Mouse (Mus musculus): ENCODE results near the gene Ssbp4. TPM values are rescaled to one million over a fixed set of nuclear protein-coding genes. Genes with fewer than 3 reads are reported as not detected.

The Ssbp4 gene
- polyA plus RNA-seq, 1 experiment from 2014 or later: 63.2 TPM

DNA sequence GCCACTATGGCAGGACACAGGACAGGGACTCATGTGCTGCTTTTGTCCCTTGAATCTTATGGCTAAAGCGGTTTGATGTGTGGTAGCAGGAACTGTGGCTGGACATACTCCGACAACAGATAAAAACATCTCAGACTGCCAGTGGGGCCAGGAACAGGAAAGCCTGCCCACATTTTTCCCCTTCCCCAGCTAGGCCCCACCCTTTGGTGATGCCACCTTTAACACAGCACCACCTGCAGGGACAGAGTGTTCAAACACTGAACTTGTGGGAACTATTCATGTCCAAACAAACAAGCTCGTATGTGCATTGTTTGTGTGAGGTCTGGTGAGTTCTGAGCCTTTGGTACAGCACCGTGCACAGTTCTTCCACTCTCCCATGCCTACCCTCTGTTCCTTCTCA, 50.3 kb downstream of the Ssbp4 start:
- Histone ChIP-seq H3K27me3 (replicated peaks; ENCODE audit: control insufficient read depth, insufficient read depth, low read length) (no peaks in the 10 kb centered on the region), H3K4me3 (ENCODE audit: low read length) (no peak overlapping the region), H3K4me2 (ENCODE audit: low read depth, low read length) (no peak overlapping the region), H3K9me3 (ENCODE audit: control insufficient read depth, low read length) (no peaks in the 10 kb centered on the region), H3K4me1 (ENCODE audit: control insufficient read depth, insufficient read depth, low read length) (peaks cover 36% of the 10 kb centered on the region), H3K27ac (ENCODE audit: low read length) (no peak overlapping the region), H3K36me3 (ENCODE audit: control insufficient read depth, insufficient read depth, low read length) (no peaks in the 10 kb centered on the region), H3K9ac (ENCODE audit: low read depth, low read length) (no peak overlapping the region)
- 65% methylated on average over 4 of the region's 4 CpGs for WGBS
- ATAC-seq: no peak

DNA sequence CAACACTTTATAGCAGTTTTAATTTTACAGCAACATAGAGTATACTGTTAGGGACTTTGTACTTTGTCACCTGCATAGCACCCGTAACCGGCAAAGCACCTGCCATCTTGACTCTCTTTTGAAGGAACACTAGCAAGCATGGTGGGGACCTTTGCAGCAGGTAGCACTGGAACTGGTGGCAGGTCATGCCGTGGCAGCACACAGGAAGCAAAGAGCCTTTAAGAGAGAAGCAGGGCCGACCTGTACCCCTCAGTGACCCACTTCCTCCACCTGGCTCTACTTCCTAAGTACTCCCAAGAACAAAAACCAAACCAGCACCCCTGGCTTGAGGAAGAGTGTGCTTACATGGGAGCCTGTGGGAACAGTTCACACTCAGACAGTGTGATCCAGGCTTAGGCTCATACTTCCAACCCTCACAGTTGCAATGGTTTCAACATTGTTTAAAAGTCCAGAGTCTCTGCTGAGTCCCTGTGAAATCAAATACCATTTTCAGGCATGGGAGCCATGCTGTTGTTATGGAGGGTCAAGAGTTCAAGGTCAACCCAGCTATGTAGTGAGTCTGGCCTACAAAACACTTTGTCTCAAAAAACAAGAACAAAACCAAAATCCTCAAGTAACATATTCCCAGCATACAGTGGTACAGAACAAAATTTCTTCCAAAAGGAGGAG, 53.5 kb downstream of the Ssbp4 start:
- no peak overlapping the region for H3K4me2 ChIP-seq (ENCODE audit: low read depth, low read length)
- H3K36me3 ChIP-seq (ENCODE audit: control insufficient read depth, insufficient read depth, low read length): no peaks in the 10 kb centered on the region
- no peak overlapping the region for H3K4me3 ChIP-seq (ENCODE audit: low read length)
- peak; percentile 23; the same call in 1 of the 2 replicates for ATAC-seq
- H3K9me3 ChIP-seq (ENCODE audit: control insufficient read depth, low read length): no peaks in the 10 kb centered on the region
- peaks cover 26% of the 10 kb centered on the region for H3K4me1 ChIP-seq (ENCODE audit: control insufficient read depth, insufficient read depth, low read length)
- no peak overlapping the region for H3K9ac ChIP-seq (ENCODE audit: low read depth, low read length)
- no peaks in the 10 kb centered on the region for H3K27me3 ChIP-seq (replicated peaks; ENCODE audit: control insufficient read depth, insufficient read depth, low read length)
- 0 out of 2 replicates have a peak overlapping the region, but pooled peaks have one; percentile 10 for H3K27ac ChIP-seq (ENCODE audit: low read length)
- WGBS: 73% methylated on average over 4 of the region's 4 CpGs

DNA sequence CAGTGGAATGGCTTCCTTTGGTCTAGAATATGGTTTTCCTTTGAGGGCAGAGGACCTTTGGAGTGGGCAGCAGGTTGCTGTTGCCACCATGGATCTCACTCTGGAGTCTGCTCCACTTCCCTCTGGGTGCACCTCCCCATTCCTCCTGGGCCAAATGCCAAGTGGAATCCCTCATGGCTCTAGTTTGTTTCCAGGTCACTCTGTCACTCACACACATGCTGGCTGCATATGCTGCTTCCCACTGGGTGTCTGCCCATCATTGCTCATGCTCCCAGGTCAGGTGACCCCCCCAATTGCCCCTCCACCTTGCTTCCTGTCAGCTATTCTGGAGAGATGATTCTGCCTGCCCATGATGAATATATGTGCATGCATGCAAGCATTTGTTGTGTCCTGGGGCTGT, 54.9 kb downstream of the Ssbp4 start:
- H3K9me3 ChIP-seq (ENCODE audit: control insufficient read depth, low read length): no peaks in the 10 kb centered on the region
- H3K4me1 ChIP-seq (ENCODE audit: control insufficient read depth, insufficient read depth, low read length): peaks cover 21% of the 10 kb centered on the region
- 0 out of 2 replicates have a peak overlapping the region, but pooled peaks have one; percentile 16 for H3K27ac ChIP-seq (ENCODE audit: low read length)
- H3K4me3 ChIP-seq (ENCODE audit: low read length): no peak overlapping the region
- H3K9ac ChIP-seq (ENCODE audit: low read depth, low read length): no peak overlapping the region
- no peak for ATAC-seq
- H3K27me3 ChIP-seq (replicated peaks; ENCODE audit: control insufficient read depth, insufficient read depth, low read length): no peaks in the 10 kb centered on the region
- no peak overlapping the region for H3K4me2 ChIP-seq (ENCODE audit: low read depth, low read length)
- H3K36me3 ChIP-seq (ENCODE audit: control insufficient read depth, insufficient read depth, low read length): no peaks in the 10 kb centered on the region

DNA sequence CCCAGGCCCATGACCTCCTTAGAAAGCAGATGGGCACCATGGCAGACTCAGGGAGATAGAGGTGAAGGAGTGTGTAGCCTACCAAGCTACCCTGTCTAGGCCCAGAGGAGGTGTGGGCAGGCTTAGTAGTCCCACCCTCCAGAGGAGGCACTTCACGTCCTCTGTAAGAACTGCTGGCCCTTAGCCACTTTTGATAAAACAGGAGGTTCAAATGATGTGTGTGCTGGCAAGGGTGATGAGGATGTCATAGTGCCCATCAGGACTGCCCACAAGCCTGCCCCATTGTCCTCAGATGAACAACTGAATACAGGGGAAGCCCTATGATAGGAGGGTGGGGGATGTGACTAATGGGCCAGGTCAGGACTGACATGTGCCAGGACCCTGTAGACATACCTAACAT, 55.8 kb downstream of the Ssbp4 start:
- H3K9ac ChIP-seq (ENCODE audit: low read depth, low read length): no peak overlapping the region
- peaks cover 24% of the 10 kb centered on the region for H3K4me1 ChIP-seq (ENCODE audit: control insufficient read depth, insufficient read depth, low read length)
- H3K27ac ChIP-seq (ENCODE audit: low read length): no peak overlapping the region
- H3K36me3 ChIP-seq (ENCODE audit: control insufficient read depth, insufficient read depth, low read length): no peaks in the 10 kb centered on the region
- no peak for ATAC-seq
- no peak overlapping the region for H3K4me3 ChIP-seq (ENCODE audit: low read length)
- WGBS: 31% methylated on average over 1 of the region's 1 CpGs
- H3K27me3 ChIP-seq (replicated peaks; ENCODE audit: control insufficient read depth, insufficient read depth, low read length): no peaks in the 10 kb centered on the region
- no peaks in the 10 kb centered on the region for H3K9me3 ChIP-seq (ENCODE audit: control insufficient read depth, low read length)
- no peak overlapping the region for H3K4me2 ChIP-seq (ENCODE audit: low read depth, low read length)

DNA sequence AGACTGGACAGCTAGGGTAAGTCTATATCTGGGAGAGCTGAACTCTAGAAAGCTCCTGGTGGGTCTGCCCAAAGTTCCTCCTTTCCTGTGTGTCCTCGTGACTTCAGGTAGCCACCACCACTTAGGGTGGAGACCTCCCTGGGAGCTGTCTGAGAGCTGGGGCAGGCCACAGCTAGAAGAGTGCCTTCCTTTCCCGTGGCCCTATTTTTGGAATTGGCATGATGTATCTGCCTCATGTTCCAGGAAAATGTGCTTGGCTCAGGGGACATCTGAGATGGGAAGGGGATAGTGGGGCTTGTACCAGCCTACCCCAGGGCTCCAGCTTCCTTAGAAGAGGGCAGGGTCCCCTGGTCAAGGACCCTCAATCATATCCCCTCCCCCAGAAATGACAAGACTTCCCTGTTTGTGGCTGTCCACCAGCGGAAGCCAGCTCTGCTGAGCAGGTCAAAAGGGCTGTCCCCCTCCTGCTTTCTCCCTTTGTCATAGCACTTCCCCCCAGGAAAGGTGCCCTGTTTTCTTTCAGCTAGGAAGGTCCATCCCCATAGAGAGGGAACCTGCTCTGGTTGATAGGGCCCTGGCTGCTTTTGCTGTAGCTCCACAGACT, 57.0 kb downstream of the Ssbp4 start:
- H3K36me3 ChIP-seq (ENCODE audit: control insufficient read depth, insufficient read depth, low read length): no peaks in the 10 kb centered on the region
- peaks cover 27% of the 10 kb centered on the region for H3K4me1 ChIP-seq (ENCODE audit: control insufficient read depth, insufficient read depth, low read length)
- no peak overlapping the region for H3K4me2 ChIP-seq (ENCODE audit: low read depth, low read length)
- no peak overlapping the region for H3K4me3 ChIP-seq (ENCODE audit: low read length)
- H3K27me3 ChIP-seq (replicated peaks; ENCODE audit: control insufficient read depth, insufficient read depth, low read length): no peaks in the 10 kb centered on the region
- no peak overlapping the region for H3K9ac ChIP-seq (ENCODE audit: low read depth, low read length)
- H3K9me3 ChIP-seq (ENCODE audit: control insufficient read depth, low read length): no peaks in the 10 kb centered on the region
- WGBS: 69% methylated on average over 3 of the region's 3 CpGs
- ATAC-seq: no peak
- no peak overlapping the region for H3K27ac ChIP-seq (ENCODE audit: low read length)

DNA sequence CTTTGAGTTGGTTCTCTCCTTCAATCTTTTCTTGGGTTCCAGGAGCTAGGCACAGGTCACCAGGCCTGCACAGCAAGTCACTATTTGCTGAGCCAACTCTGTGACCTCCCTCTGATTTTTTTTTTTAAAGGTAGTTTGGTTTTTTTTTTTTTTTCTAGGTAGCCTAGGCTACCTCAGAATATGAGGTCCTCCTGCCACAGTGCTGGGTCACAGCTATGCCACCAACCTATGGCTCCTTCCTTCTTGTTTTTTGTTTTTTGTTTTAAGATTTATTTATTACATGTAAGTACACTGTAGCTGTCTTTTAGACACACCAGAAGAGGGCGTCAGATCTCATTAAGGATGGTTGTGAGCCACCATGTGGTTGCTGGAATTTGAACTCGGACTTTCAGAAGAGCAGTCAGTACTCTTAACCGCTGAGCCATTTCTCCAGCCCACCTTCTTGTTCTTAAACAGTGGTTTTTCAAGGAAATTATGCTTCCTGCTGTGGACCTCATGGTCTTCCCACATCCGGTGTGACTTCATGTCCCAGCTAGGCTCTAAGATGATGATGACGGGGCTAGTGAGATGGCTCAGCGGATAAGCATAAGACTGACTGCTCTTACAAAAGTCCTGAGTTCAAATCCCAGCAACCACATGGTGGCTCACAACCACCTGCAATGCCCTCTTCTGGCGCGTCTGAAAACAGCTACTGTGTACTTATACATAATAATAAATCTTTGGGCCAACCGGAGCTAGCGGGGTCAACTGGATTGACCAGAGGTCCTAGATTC, 59.1 kb downstream of the Ssbp4 start:
- no peaks in the 10 kb centered on the region for H3K27me3 ChIP-seq (replicated peaks; ENCODE audit: control insufficient read depth, insufficient read depth, low read length)
- no peak overlapping the region for H3K4me2 ChIP-seq (ENCODE audit: low read depth, low read length)
- H3K4me1 ChIP-seq (ENCODE audit: control insufficient read depth, insufficient read depth, low read length): peaks cover 22% of the 10 kb centered on the region
- 91% methylated on average over 10 of the region's 10 CpGs for WGBS
- H3K9ac ChIP-seq (ENCODE audit: low read depth, low read length): no peak overlapping the region
- no peaks in the 10 kb centered on the region for H3K36me3 ChIP-seq (ENCODE audit: control insufficient read depth, insufficient read depth, low read length)
- no peak overlapping the region for H3K27ac ChIP-seq (ENCODE audit: low read length)
- H3K4me3 ChIP-seq (ENCODE audit: low read length): no peak overlapping the region
- no peaks in the 10 kb centered on the region for H3K9me3 ChIP-seq (ENCODE audit: control insufficient read depth, low read length)
- no peak for ATAC-seq

DNA sequence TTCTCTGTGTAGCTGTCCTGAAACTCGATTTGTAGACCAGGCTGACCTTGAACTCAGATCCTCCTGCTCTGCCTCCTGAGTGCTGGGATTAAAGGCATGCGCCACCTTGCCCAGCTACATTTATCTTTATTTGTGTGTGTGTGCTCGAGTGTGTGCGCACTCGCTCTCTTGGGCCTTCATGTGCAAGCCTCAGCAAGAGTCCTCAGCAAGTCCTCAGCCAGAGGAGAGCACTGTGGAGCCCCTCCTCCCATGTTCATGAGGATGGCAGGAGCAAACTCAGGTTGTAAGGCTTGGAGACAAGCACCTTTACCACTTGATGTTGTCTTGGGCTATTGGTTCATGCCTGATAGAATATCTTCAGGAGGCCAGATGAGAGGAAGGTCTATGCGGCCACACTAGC, 60.9 kb downstream of the Ssbp4 start:
- 85% methylated on average over 6 of the region's 6 CpGs for WGBS
- no peak overlapping the region for H3K4me3 ChIP-seq (ENCODE audit: low read length)
- no peak overlapping the region for H3K27ac ChIP-seq (ENCODE audit: low read length)
- no peak overlapping the region for H3K4me2 ChIP-seq (ENCODE audit: low read depth, low read length)
- peaks cover 23% of the 10 kb centered on the region for H3K4me1 ChIP-seq (ENCODE audit: control insufficient read depth, insufficient read depth, low read length)
- no peak overlapping the region for H3K9ac ChIP-seq (ENCODE audit: low read depth, low read length)
- ATAC-seq: no peak
- H3K9me3 ChIP-seq (ENCODE audit: control insufficient read depth, low read length): no peaks in the 10 kb centered on the region
- no peaks in the 10 kb centered on the region for H3K36me3 ChIP-seq (ENCODE audit: control insufficient read depth, insufficient read depth, low read length)
- H3K27me3 ChIP-seq (replicated peaks; ENCODE audit: control insufficient read depth, insufficient read depth, low read length): no peaks in the 10 kb centered on the region

Other genes starting within 250 kb of the Ssbp4 start
- 0.39 and 0.51 TPM in 2 replicates for gene Comp, start 235.3 kb downstream of the Ssbp4 start, polyA plus RNA-seq (2015; fragmentation: Nextera tagmentation; extraction: Ambion mirVana)
- 12.9 and 16.4 TPM in 2 replicates for gene Crtc1, start 169.3 kb downstream of the Ssbp4 start, polyA plus RNA-seq (2015; fragmentation: Nextera tagmentation; extraction: Ambion mirVana)
- gene Klhl26, start 131.9 kb downstream of the Ssbp4 start, polyA plus RNA-seq (2015; fragmentation: Nextera tagmentation; extraction: Ambion mirVana): 21.2 and 21.5 TPM in 2 replicates
- gene Tmem59l, start 121.5 kb downstream of the Ssbp4 start, polyA plus RNA-seq (2015; fragmentation: Nextera tagmentation; extraction: Ambion mirVana): 2.9 and 3.3 TPM in 2 replicates
- gene Crlf1, start 115.7 kb downstream of the Ssbp4 start, polyA plus RNA-seq (2015; fragmentation: Nextera tagmentation; extraction: Ambion mirVana): 1.6 and 1.7 TPM in 2 replicates
- gene Rex1bd, start 102.1 kb downstream of the Ssbp4 start, polyA plus RNA-seq (2015; fragmentation: Nextera tagmentation; extraction: Ambion mirVana): 130 and 137 TPM in 2 replicates
- gene Uba52, start 98.1 kb downstream of the Ssbp4 start, polyA plus RNA-seq (2015; fragmentation: Nextera tagmentation; extraction: Ambion mirVana): 991 TPM in 2 replicates
- gene Fkbp8, start 81.1 kb downstream of the Ssbp4 start, polyA plus RNA-seq (2015; fragmentation: Nextera tagmentation; extraction: Ambion mirVana): 320 and 328 TPM in 2 replicates
- gene Kxd1, start 80.9 kb downstream of the Ssbp4 start, polyA plus RNA-seq (2015; fragmentation: Nextera tagmentation; extraction: Ambion mirVana): 65.3 and 67.3 TPM in 2 replicates
- gene Ell, start 69.4 kb downstream of the Ssbp4 start, polyA plus RNA-seq (2015; fragmentation: Nextera tagmentation; extraction: Ambion mirVana): 16.6 and 17.7 TPM in 2 replicates
- 105 and 121 TPM in 2 replicates for gene Isyna1, start 14.5 kb downstream of the Ssbp4 start, polyA plus RNA-seq (2015; fragmentation: Nextera tagmentation; extraction: Ambion mirVana)
- 2.9 and 3.0 TPM in 2 replicates for gene Lrrc25, start 7.3 kb upstream of the Ssbp4 start, polyA plus RNA-seq (2015; fragmentation: Nextera tagmentation; extraction: Ambion mirVana)
- 3.6 and 3.7 TPM in 2 replicates for gene Gdf15, start 23.6 kb upstream of the Ssbp4 start, polyA plus RNA-seq (2015; fragmentation: Nextera tagmentation; extraction: Ambion mirVana)
- gene Pgpep1, start 51.5 kb upstream of the Ssbp4 start, polyA plus RNA-seq (2015; fragmentation: Nextera tagmentation; extraction: Ambion mirVana): 88.3 and 101 TPM in 2 replicates
- 228 and 246 TPM in 2 replicates for gene Lsm4, start 64.4 kb upstream of the Ssbp4 start, polyA plus RNA-seq (2015; fragmentation: Nextera tagmentation; extraction: Ambion mirVana)
- 37.3 and 52.2 TPM in 2 replicates for gene Jund, start 90.1 kb upstream of the Ssbp4 start, polyA plus RNA-seq (2015; fragmentation: Nextera tagmentation; extraction: Ambion mirVana)
- not detected in 2 replicates for gene Iqcn, start 94.6 kb upstream of the Ssbp4 start, polyA plus RNA-seq (2015; fragmentation: Nextera tagmentation; extraction: Ambion mirVana)
- gene Gm3336, start 109.7 kb upstream of the Ssbp4 start, polyA plus RNA-seq (2015; fragmentation: Nextera tagmentation; extraction: Ambion mirVana): 3.3 and 4.1 TPM in 2 replicates
- 0.28 and 0.64 TPM in 2 replicates for gene Pde4c, start 114.8 kb upstream of the Ssbp4 start, polyA plus RNA-seq (2015; fragmentation: Nextera tagmentation; extraction: Ambion mirVana)
- 24.9 and 25.6 TPM in 2 replicates for gene Rab3a, start 145.8 kb upstream of the Ssbp4 start, polyA plus RNA-seq (2015; fragmentation: Nextera tagmentation; extraction: Ambion mirVana)
- 78.6 and 79.8 TPM in 2 replicates for gene Mpv17l2, start 152.1 kb upstream of the Ssbp4 start, polyA plus RNA-seq (2015; fragmentation: Nextera tagmentation; extraction: Ambion mirVana)
- gene Pik3r2, start 167.8 kb upstream of the Ssbp4 start, polyA plus RNA-seq (2015; fragmentation: Nextera tagmentation; extraction: Ambion mirVana): 63.7 and 65.3 TPM in 2 replicates
- gene Mast3, start 196.2 kb upstream of the Ssbp4 start, polyA plus RNA-seq (2015; fragmentation: Nextera tagmentation; extraction: Ambion mirVana): 12.9 and 15.1 TPM in 2 replicates
- 0.27 and 0.34 TPM in 2 replicates for gene Il12rb1, start 199.6 kb upstream of the Ssbp4 start, polyA plus RNA-seq (2015; fragmentation: Nextera tagmentation; extraction: Ambion mirVana)
- 8.3 and 9.0 TPM in 2 replicates for gene Arrdc2, start 230.8 kb upstream of the Ssbp4 start, polyA plus RNA-seq (2015; fragmentation: Nextera tagmentation; extraction: Ambion mirVana)

Data from intestine, embryonic 16.5 days (tissue).